Mouse (Mus musculus) erythroblast, embryonic 14.5 days (primary cell): ENCODE data around the gene Zfp46.

Experiments used
- GATA1 ChIP-seq: IDR thresholded peaks from 2 replicates; pipeline ENCODE4 v1.6.1; 2012; ENCODE audit warnings: low read length, inconsistent platforms, mixed read lengths
- TAL1 ChIP-seq: IDR thresholded peaks from 3 replicates; pipeline ENCODE4 v1.6.1; 2012; ENCODE audit warnings: low read length, inconsistent platforms, mixed read lengths

DNA sequence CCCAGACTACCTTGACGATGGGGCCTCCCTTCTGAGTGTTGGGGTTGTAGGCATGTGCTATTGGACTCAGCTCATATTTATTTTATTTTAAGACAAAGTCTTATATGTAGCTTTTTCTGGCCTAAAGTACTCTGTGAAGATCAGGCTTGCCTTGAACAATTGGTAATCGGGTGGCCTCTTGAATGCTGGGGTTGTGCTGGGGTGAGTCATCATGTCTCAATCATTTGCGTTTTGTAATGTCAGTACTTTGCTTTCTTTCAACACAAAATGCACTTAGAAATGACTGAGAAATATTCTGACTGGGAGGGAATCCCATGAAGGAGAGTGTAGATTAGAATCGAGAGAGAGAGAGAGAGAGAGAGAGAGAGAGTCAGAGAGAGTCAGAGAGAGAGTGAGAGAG lies 35.5 kb downstream of the Zfp46 start:
- TF ChIP-seq GATA1 (no peak), TAL1 (no peak)
